Mouse (Mus musculus) limb, embryonic 14.5 days (tissue): ENCODE results near the gene Mctp2. TPM values are rescaled to one million over a fixed set of nuclear protein-coding genes. Genes with fewer than 3 reads are reported as not detected.

Experiments
- ATAC-seq: fragments of 200-750 bp; cut with Nextera tagmentation; 2 replicates; pipeline ENCODE4 v1.8.0; 2017; ENCODE audit warnings: low read depth, moderate number of reproducible peaks, moderate TSS enrichment; ENCODE audit not compliant: low FRiP score
- DNase-seq: peaks from one replicate; pipeline ENCODE4 v3.0.0-alpha.2; 2015; ENCODE audit warnings: low spot score
- H3K27ac ChIP-seq: fragments of 300-500 bp; sonication (generic); replicated peaks from 2 replicates; pipeline ENCODE4 v1.5.1; 2014; ENCODE audit warnings: low read depth, mild to moderate bottlenecking, low read length, moderate library complexity, mixed read lengths
- H3K27me3 ChIP-seq: fragments of 300-500 bp; sonication (generic); 2 replicates; pipeline ENCODE4 v1.6.1; 2014; ENCODE audit warnings: low read length, mixed read lengths; ENCODE audit not compliant: control insufficient read depth, insufficient read depth
- H3K36me3 ChIP-seq: fragments of 300-500 bp; sonication (generic); 2 replicates; pipeline ENCODE4 v1.6.1; 2014; ENCODE audit warnings: mild to moderate bottlenecking, low read length, moderate library complexity, mixed read lengths; ENCODE audit not compliant: control insufficient read depth, insufficient read depth
- H3K4me1 ChIP-seq: fragments of 300-500 bp; sonication (generic); 2 replicates; pipeline ENCODE4 v1.6.1; 2014; ENCODE audit warnings: antibody characterized with exemption, low read length, mixed read lengths; ENCODE audit not compliant: control insufficient read depth, insufficient read depth
- H3K4me2 ChIP-seq: fragments of 300-500 bp; sonication (generic); replicated peaks from 2 replicates; pipeline ENCODE4 v1.6.1; 2014; ENCODE audit warnings: low read depth, mild to moderate bottlenecking, low read length, moderate library complexity; ENCODE audit not compliant: severe bottlenecking
- H3K4me3 ChIP-seq: fragments of 300-500 bp; sonication (generic); replicated peaks from 2 replicates; pipeline ENCODE4 v1.5.1; 2014; ENCODE audit warnings: low read length
- H3K9ac ChIP-seq: fragments of 300-500 bp; sonication (generic); 2 replicates; pipeline ENCODE4 v1.6.1; 2014; ENCODE audit warnings: mild to moderate bottlenecking, low read depth, low read length, moderate library complexity; ENCODE audit not compliant: severe bottlenecking
- H3K9me3 ChIP-seq: fragments of 300-500 bp; sonication (generic); 2 replicates; pipeline ENCODE4 v1.6.1; 2016; ENCODE audit warnings: low read length; ENCODE audit not compliant: control insufficient read depth
- POLR2A ChIP-seq: fragments of 200-500 bp; IDR thresholded peaks from 2 replicates; pipeline ENCODE4 v1.8.0; 2012; ENCODE audit warnings: inconsistent platforms, mild to moderate bottlenecking, moderate library complexity, borderline replicate concordance; ENCODE audit not compliant: insufficient read depth, insufficient read length; ENCODE audit errors: extremely low read depth
- WGBS: fragments of 180-500 bp; shearing (Covaris S2); extraction: QIAGEN DNeasy Blood & Tissue Kit; methylation state at CpG from one replicate; pipeline ENCODE4 v1.1.7; 2014; 5-methylcytosine and 5-hydroxymethylcytosine counted together
- polyA plus RNA-seq, 2 experiments: library from polyadenylated mRNA; depleted of rRNA in 1 of 2; stranded (reverse) in 1 of 2; unstranded in 1 of 2; fragments of >200 nt; fragmentation: Nextera tagmentation in 1 of 2; extraction: Ambion mirVana in 1 of 2; gene quantifications; 2 replicates each; pipeline versions ENCODE4 v1.2.1 to v1.2.3; 2012 to 2014

Gene Mctp2
- polyA plus RNA-seq, 2 experiments, result 0.47 to 0.89 TPM

DNA sequence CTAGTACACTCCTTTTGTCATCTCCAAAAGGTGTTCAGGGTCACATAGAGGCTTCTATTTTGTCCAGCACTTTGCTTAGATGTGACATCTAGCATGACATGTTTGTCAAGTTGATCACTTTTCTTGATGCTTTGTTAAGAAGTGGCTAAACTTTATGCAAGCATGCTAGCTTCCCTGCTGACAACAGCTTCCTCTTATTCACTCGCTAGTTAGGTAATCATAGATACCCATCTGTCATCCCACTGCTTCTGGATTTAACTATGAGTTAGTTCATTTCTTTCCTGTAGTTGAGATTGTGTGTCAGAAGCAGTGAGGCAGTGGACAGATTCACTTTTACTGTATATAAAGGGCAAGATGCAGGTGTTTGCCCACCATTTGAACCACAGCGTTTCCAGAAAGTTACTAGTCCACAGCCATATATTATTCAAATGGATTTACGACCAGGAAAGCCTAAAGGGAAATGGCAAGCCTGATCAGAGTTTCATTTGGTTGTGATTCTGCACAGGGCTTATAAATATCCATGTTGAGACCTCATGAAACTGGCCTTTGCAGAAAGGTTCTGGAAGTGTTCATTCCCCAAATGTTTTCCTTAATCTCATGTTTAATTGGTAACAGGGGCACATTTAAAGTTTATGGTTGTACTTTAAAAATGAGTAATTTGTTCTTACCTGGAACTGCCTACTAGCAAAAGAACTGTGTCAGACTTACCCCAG lies 216.8 kb downstream of the Mctp2 start:
- DNase-seq, result peak; percentile 44
- Histone ChIP-seq H3K36me3 (no peaks in the 10 kb centered on the region), H3K4me2 (no peak overlapping the region), H3K27me3 (peaks cover 4% of the 10 kb centered on the region; the same call in 1 of the 2 replicates), H3K4me1 (no peaks in the 10 kb centered on the region), H3K4me3 (no peak overlapping the region), H3K9ac (no peak overlapping the region), H3K27ac (no peak overlapping the region), H3K9me3 (no peaks in the 10 kb centered on the region)
- no peak for ATAC-seq
- TF ChIP-seq POLR2A, result no peak
- WGBS, result 13% methylated on average over 3 of the region's 3 CpGs

DNA sequence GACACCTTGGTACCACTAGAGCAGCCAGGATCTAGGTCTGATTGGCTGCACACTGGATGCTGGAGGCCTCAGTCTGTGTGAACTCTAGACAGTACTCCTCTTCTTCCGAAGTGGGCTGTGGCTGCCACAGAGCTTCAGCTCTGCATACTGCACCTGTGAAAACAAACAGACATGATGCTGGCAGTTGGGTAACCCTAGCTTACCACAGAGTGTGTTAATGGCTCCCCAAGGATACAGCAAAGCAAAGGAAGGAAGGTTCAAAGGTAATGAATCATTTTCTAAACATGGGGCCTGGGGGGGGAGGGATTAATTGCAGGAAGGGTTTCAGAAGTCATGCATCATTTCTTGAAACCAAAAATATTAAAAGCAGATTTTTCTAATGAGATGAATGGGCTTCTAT lies 225.7 kb downstream of the Mctp2 start:
- H3K36me3 ChIP-seq, result no peaks in the 10 kb centered on the region
- WGBS, result 40% methylated on average over 1 of the region's 1 CpGs
- no peak for TF ChIP-seq POLR2A
- ATAC-seq (no peak), DNase-seq (no peak)
- 0 out of 2 replicates have a peak, but pooled peaks cover 10% of the 10 kb centered on the region for H3K27me3 ChIP-seq
- H3K4me3 ChIP-seq, result no peak overlapping the region
- H3K4me1 ChIP-seq, result no peaks in the 10 kb centered on the region
- no peaks in the 10 kb centered on the region for H3K9me3 ChIP-seq
- no peak overlapping the region for H3K27ac ChIP-seq
- no peak overlapping the region for H3K4me2 ChIP-seq
- no peak overlapping the region for H3K9ac ChIP-seq

DNA sequence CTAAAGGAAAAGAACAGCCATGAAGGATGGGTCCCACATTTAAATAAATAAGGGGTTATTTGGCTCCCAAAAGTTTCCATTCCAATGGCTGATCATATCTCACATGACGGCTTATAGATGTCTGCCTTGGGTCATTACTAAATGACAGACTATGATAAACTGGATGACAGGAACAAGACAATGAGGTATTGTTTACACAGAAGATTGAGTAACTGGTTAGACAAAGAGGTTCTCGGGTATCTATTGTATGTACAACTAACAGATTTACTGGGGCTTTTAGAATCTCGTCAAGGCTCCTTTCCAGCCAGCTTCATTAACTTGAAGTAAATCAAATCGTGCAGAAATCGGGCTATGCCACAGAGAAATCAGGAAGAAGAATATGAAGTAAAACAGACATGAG lies 227.5 kb downstream of the Mctp2 start:
- no peak for ATAC-seq
- 74% methylated on average over 5 of the region's 5 CpGs for WGBS

DNA sequence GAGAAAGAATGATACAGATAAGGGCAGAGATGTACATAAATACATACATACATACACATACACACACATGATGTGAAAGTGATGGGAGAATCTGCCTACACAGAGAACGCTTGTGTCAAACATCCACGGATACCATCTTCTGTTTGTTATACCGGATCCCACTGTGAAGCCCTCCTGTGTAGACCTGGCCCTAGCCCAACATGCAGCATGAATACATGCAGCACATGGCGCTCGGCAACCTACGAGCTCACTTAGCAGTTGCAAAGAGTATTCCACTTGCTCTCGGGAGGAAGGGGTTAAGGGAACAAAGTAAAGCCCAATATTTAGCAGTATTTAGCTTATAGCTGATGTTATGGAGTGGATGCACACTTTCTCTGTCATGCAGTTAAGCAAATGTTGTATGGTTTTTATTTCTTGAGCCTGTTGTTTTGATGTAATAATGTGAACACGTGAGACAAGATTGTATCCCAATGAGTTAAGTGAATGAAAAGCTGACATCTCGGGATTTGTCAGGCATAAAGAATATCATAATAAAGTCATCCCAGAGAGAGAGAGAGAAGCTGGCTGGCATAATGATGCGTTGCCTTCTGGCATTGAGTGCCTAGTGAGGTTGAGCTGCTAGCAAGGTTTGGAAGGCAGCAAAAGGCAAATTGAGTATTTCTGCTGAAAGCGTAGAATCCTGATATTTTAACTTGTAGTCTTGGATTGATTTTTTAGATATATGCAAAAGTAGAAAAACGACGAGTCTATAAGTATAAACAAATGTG lies 234.8 kb downstream of the Mctp2 start:
- H3K9me3 ChIP-seq, result no peaks in the 10 kb centered on the region
- no peak overlapping the region for H3K27ac ChIP-seq
- WGBS, result 77% methylated on average over 13 of the region's 13 CpGs
- ATAC-seq (no peak), DNase-seq (no peak)
- TF ChIP-seq POLR2A, result no peak
- no peaks in the 10 kb centered on the region for H3K36me3 ChIP-seq
- H3K27me3 ChIP-seq, result no peaks in the 10 kb centered on the region
- no peak overlapping the region for H3K4me3 ChIP-seq
- no peak overlapping the region for H3K9ac ChIP-seq
- no peak overlapping the region for H3K4me2 ChIP-seq
- H3K4me1 ChIP-seq, result no peaks in the 10 kb centered on the region

More for the DNA sequence above, 227.5 kb downstream of the Mctp2 start:
- Histone ChIP-seq H3K36me3 (no peaks in the 10 kb centered on the region), H3K4me2 (no peak overlapping the region), H3K9ac (no peak overlapping the region), H3K4me1 (no peaks in the 10 kb centered on the region), H3K4me3 (no peak overlapping the region), H3K27me3 (0 out of 2 replicates have a peak, but pooled peaks cover 7% of the 10 kb centered on the region), H3K9me3 (no peaks in the 10 kb centered on the region), H3K27ac (no peak overlapping the region)
- no peak for DNase-seq
- no peak for TF ChIP-seq POLR2A

DNA sequence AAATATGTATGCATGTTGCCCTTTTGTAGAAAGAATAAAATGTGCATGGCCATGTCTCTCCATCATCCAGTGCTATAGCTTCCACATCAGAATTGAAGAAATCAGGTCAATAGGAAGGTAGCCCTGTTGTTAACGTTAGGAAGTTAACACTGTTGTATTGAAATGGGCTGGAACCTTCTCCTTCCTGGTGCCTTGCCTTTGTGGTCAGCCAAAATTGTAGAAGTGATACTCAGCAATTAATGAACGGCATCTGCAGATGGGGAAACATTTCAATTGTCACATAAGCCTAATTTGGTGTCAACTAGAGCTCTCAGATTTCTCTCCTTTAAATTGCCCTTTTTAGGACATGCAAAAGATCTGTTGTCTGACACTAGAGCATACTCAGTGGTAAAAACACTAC lies 238.0 kb downstream of the Mctp2 start:
- Histone ChIP-seq H3K9me3 (no peaks in the 10 kb centered on the region), H3K27me3 (no peaks in the 10 kb centered on the region), H3K36me3 (no peaks in the 10 kb centered on the region), H3K4me2 (no peak overlapping the region), H3K9ac (no peak overlapping the region), H3K27ac (no peak overlapping the region), H3K4me3 (no peak overlapping the region), H3K4me1 (no peaks in the 10 kb centered on the region)
- 73% methylated on average over 2 of the region's 2 CpGs for WGBS
- TF ChIP-seq POLR2A, result no peak
- ATAC-seq, result no peak
- DNase-seq, result no peak
